Mouse (Mus musculus): Measurements from ENCODE around the gene Nthl1. TPM values are rescaled to one million over a fixed set of nuclear protein-coding genes. Genes with fewer than 3 reads are reported as not detected.

Gene Nthl1
- polyA plus RNA-seq, 1 experiment from 2014 or later: 19.1 TPM

DNA sequence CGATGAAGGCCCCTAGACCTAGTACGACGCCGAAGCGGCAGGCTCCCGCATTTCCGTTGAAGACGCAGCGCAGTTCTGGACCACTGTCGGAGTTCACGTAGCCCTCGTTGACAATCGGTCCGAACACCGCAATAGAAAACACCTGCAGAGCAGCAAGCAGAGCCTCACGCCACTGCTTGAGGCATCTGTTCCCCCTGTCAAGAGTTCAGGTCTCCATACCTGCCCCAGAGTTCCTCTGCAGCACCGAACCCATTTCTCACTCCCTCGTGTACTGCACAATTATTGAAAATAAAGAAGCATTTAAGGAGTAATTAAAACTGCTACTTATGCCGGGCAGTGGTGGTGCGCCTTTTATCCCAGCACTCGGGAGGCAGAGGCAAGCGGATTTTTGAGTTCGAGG lies 55.1 kb downstream of the Nthl1 start:
- Histone ChIP-seq H3K36me3 (ENCODE audit: control insufficient read depth, insufficient read depth, low read length) (no peaks in the 10 kb centered on the region), H3K9me3 (replicated peaks; ENCODE audit: control insufficient read depth, low read length) (no peaks in the 10 kb centered on the region), H3K9ac (ENCODE audit: low read length) (peak overlapping the region; percentile 60), H3K27ac (ENCODE audit: low read length) (no peak overlapping the region), H3K27me3 (ENCODE audit: control insufficient read depth, insufficient read depth, low read length) (peaks cover 44% of the 10 kb centered on the region), H3K4me3 (replicated peaks; ENCODE audit: low read length) (peak overlapping the region; percentile 46), H3K4me2 (ENCODE audit: low read depth, low read length) (peak overlapping the region; percentile 58), H3K4me1 (ENCODE audit: control insufficient read depth, insufficient read depth, low read length) (peaks cover 12% of the 10 kb centered on the region)
- no peak for ATAC-seq (ENCODE audit: insufficient read depth, low FRiP score)
- 19% methylated on average over 23 of the region's 23 CpGs for WGBS

Small RNAs within 50 kb of the gene (microRNA-seq; reads per million reads assigned to microRNA genes)
- gene Gm24589: 0.66 reads per million

Other genes starting within 250 kb of the Nthl1 start
- 216 and 217 TPM in 2 replicates for gene Rnps1, start 218.1 kb upstream of the Nthl1 start, polyA plus RNA-seq (2015; fragmentation: Nextera tagmentation; extraction: Ambion mirVana)
- 153 and 166 TPM in 2 replicates for gene Eci1, start 206.0 kb upstream of the Nthl1 start, polyA plus RNA-seq (2015; fragmentation: Nextera tagmentation; extraction: Ambion mirVana)
- gene Dnase1l2, start 189.6 kb upstream of the Nthl1 start, polyA plus RNA-seq (2015; fragmentation: Nextera tagmentation; extraction: Ambion mirVana): 9.2 and 19.9 TPM in 2 replicates
- gene E4f1, start 162.4 kb upstream of the Nthl1 start, polyA plus RNA-seq (2015; fragmentation: Nextera tagmentation; extraction: Ambion mirVana): 29.4 and 35.0 TPM in 2 replicates
- 49.6 and 54.5 TPM in 2 replicates for gene Pgp, start 162.3 kb upstream of the Nthl1 start, polyA plus RNA-seq (2015; fragmentation: Nextera tagmentation; extraction: Ambion mirVana)
- 0.36 and 0.46 TPM in 2 replicates for gene Bricd5, start 158.8 kb upstream of the Nthl1 start, polyA plus RNA-seq (2015; fragmentation: Nextera tagmentation; extraction: Ambion mirVana)
- 29.0 and 33.6 TPM in 2 replicates for gene Mlst8, start 153.6 kb upstream of the Nthl1 start, polyA plus RNA-seq (2015; fragmentation: Nextera tagmentation; extraction: Ambion mirVana)
- 1.5 and 2.3 TPM in 2 replicates for gene Caskin1, start 144.1 kb upstream of the Nthl1 start, polyA plus RNA-seq (2015; fragmentation: Nextera tagmentation; extraction: Ambion mirVana)
- gene Traf7, start 104.7 kb upstream of the Nthl1 start, polyA plus RNA-seq (2015; fragmentation: Nextera tagmentation; extraction: Ambion mirVana): 80.6 and 104 TPM in 2 replicates
- 7.9 and 9.4 TPM in 2 replicates for gene Rab26, start 98.5 kb upstream of the Nthl1 start, polyA plus RNA-seq (2015; fragmentation: Nextera tagmentation; extraction: Ambion mirVana)
- 21.7 and 22.2 TPM in 2 replicates for gene Pkd1, start 82.8 kb upstream of the Nthl1 start, polyA plus RNA-seq (2015; fragmentation: Nextera tagmentation; extraction: Ambion mirVana)
- gene Tsc2, start 50 bp upstream of the Nthl1 start, polyA plus RNA-seq (2015; fragmentation: Nextera tagmentation; extraction: Ambion mirVana): 53.1 and 57.2 TPM in 2 replicates
- 38.0 and 39.0 TPM in 2 replicates for gene Slc9a3r2, start 17.6 kb downstream of the Nthl1 start, polyA plus RNA-seq (2015; fragmentation: Nextera tagmentation; extraction: Ambion mirVana)
- 0.37 and 0.39 TPM in 2 replicates for gene Npw, start 25.8 kb downstream of the Nthl1 start, polyA plus RNA-seq (2015; fragmentation: Nextera tagmentation; extraction: Ambion mirVana)
- 13.6 and 13.7 TPM in 2 replicates for gene Zfp598, start 37.0 kb downstream of the Nthl1 start, polyA plus RNA-seq (2015; fragmentation: Nextera tagmentation; extraction: Ambion mirVana)
- 6.1 and 6.2 TPM in 2 replicates for gene Syngr3, start 57.3 kb downstream of the Nthl1 start, polyA plus RNA-seq (2015; fragmentation: Nextera tagmentation; extraction: Ambion mirVana)
- gene Gfer, start 63.5 kb downstream of the Nthl1 start, polyA plus RNA-seq (2015; fragmentation: Nextera tagmentation; extraction: Ambion mirVana): 34.5 and 35.2 TPM in 2 replicates
- 3.8 and 5.8 TPM in 2 replicates for gene Noxo1, start 63.6 kb downstream of the Nthl1 start, polyA plus RNA-seq (2015; fragmentation: Nextera tagmentation; extraction: Ambion mirVana)
- 63.6 and 70.4 TPM in 2 replicates for gene Tbl3, start 75.0 kb downstream of the Nthl1 start, polyA plus RNA-seq (2015; fragmentation: Nextera tagmentation; extraction: Ambion mirVana)
- 0.14 TPM in 1 of 2 replicates, not detected in the other for gene Rnf151, start 85.4 kb downstream of the Nthl1 start, polyA plus RNA-seq (2015; fragmentation: Nextera tagmentation; extraction: Ambion mirVana)
- 1,212 and 1,230 TPM in 2 replicates for gene Rps2, start 85.4 kb downstream of the Nthl1 start, polyA plus RNA-seq (2015; fragmentation: Nextera tagmentation; extraction: Ambion mirVana)
- 225 and 246 TPM in 2 replicates for gene Ndufb10, start 91.8 kb downstream of the Nthl1 start, polyA plus RNA-seq (2015; fragmentation: Nextera tagmentation; extraction: Ambion mirVana)
- gene Rpl3l, start 95.1 kb downstream of the Nthl1 start, polyA plus RNA-seq (2015; fragmentation: Nextera tagmentation; extraction: Ambion mirVana): 0.25 and 0.57 TPM in 2 replicates
- gene Msrb1, start 104.0 kb downstream of the Nthl1 start, polyA plus RNA-seq (2015; fragmentation: Nextera tagmentation; extraction: Ambion mirVana): 40.3 and 45.5 TPM in 2 replicates
- gene Hs3st6, start 120.3 kb downstream of the Nthl1 start, polyA plus RNA-seq (2015; fragmentation: Nextera tagmentation; extraction: Ambion mirVana): 0.81 and 1.0 TPM in 2 replicates
- gene Meiob, start 171.6 kb downstream of the Nthl1 start, polyA plus RNA-seq (2015; fragmentation: Nextera tagmentation; extraction: Ambion mirVana): 0.10 TPM in 1 of 2 replicates, not detected in the other
- gene Hagh, start 207.5 kb downstream of the Nthl1 start, polyA plus RNA-seq (2015; fragmentation: Nextera tagmentation; extraction: Ambion mirVana): 50.9 and 53.1 TPM in 2 replicates
- 29.9 and 36.5 TPM in 2 replicates for gene Fahd1, start 217.7 kb downstream of the Nthl1 start, polyA plus RNA-seq (2015; fragmentation: Nextera tagmentation; extraction: Ambion mirVana)
- 3.7 and 4.2 TPM in 2 replicates for gene Igfals, start 233.3 kb downstream of the Nthl1 start, polyA plus RNA-seq (2015; fragmentation: Nextera tagmentation; extraction: Ambion mirVana)